Mouse (Mus musculus) T-cell, adult 66 days (primary cell): ENCODE results near the gene Slc25a31. TPM values are rescaled to one million over a fixed set of nuclear protein-coding genes. Genes with fewer than 3 reads are reported as not detected.

Experiments used
- total RNA-seq, 2 experiments: library from RNA; stranded (reverse); gene quantifications; 3 replicates in 1 of 2; 4 replicates in 1 of 2; pipeline ENCODE4 v1.2.4; 2023

Slc25a31 gene
- not detected for total RNA-seq

GRCm38 (mm10) chr3:40708655-40709054 is at the start of gene Slc25a31:
TSS of gene Slc25a31 (plus strand) at chr3:40708855.

GRCm38 (mm10) chr3:40744024-40744835 is 35.6 kb downstream of the Slc25a31 start, which contains the start of gene Hspa4l:
TSS of gene Hspa4l (plus strand) at chr3:40744495.

Other genes starting within 250 kb of the Slc25a31 start
- 1 to 10 TPM; 2.0 to 3.2 TPM for gene Intu, start 177.6 kb upstream of the Slc25a31 start, total RNA-seq
- 10 to 100 TPM; 23.0 to 29.7 TPM for gene Hspa4l, start 35.6 kb downstream of the Slc25a31 start, total RNA-seq
- gene Plk4, start 91.2 kb downstream of the Slc25a31 start, total RNA-seq, result 10 to 100 TPM; 26.5 to 30.7 TPM
- 10 to 100 TPM; 13.8 to 15.9 TPM for gene Mfsd8, start 138.0 kb downstream of the Slc25a31 start, total RNA-seq
- 10 to 100 TPM; 12.7 to 13.5 TPM for gene Abhd18, start 138.1 kb downstream of the Slc25a31 start, total RNA-seq
- not detected for gene 1700034I23Rik, start 193.7 kb downstream of the Slc25a31 start, total RNA-seq
- 10 to 100 TPM; 19.4 to 22.8 TPM for gene Larp1b, start 241.0 kb downstream of the Slc25a31 start, total RNA-seq